Mouse (Mus musculus): ENCODE results near the gene Coa7. TPM values are rescaled to one million over a fixed set of nuclear protein-coding genes. Genes with fewer than 3 reads are reported as not detected.
A peak's percentile ranks its signal among the peaks of the same experiment; 100 is the strongest.
"Not testable (repeated sequence)": the region's sequence is repeated elsewhere in the genome, so short reads cannot be mapped to it uniquely, and the experiment has no call there.

Gene Coa7
- polyA plus RNA-seq, 1 experiment from 2014 or later, result 43.1 TPM

GRCm38 (mm10) chr4:108350819-108351218 is 22.9 kb downstream of the Coa7 start:
- Histone ChIP-seq H3K4me1 (replicated peaks; ENCODE audit: control insufficient read depth, insufficient read depth, low read length) (peaks cover 38% of the 10 kb centered on the region), H3K27me3 (ENCODE audit: control insufficient read depth, insufficient read depth, low read depth, low read length) (no peaks in the 10 kb centered on the region), H3K9ac (ENCODE audit: low read length) (peak overlapping the region; percentile 1; the same call in 1 of the 2 replicates), H3K4me3 (ENCODE audit: low read length) (no peak overlapping the region), H3K4me2 (ENCODE audit: low read depth, low read length) (peak overlapping the region; percentile 11; the same call in 1 of the 2 replicates), H3K27ac (ENCODE audit: low read length) (peak overlapping the region; percentile 64), H3K9me3 (ENCODE audit: control insufficient read depth, low read length) (no peaks in the 10 kb centered on the region), H3K36me3 (ENCODE audit: control insufficient read depth, insufficient read depth, low read length) (no peaks in the 10 kb centered on the region)
- WGBS, result 3% methylated on average over 8 of the region's 8 CpGs
- ATAC-seq (ENCODE audit: low read depth), result peak; percentile 63

GRCm38 (mm10) chr4:108353591-108353990 is 25.7 kb downstream of the Coa7 start:
- H3K9me3 ChIP-seq (ENCODE audit: control insufficient read depth, low read length); H3K4me3 ChIP-seq (ENCODE audit: low read length); H3K27me3 ChIP-seq (ENCODE audit: control insufficient read depth, insufficient read depth, low read depth, low read length); H3K9ac ChIP-seq (ENCODE audit: low read length); H3K36me3 ChIP-seq (ENCODE audit: control insufficient read depth, insufficient read depth, low read length); ATAC-seq (ENCODE audit: low read depth); H3K4me2 ChIP-seq (ENCODE audit: low read depth, low read length); H3K27ac ChIP-seq (ENCODE audit: low read length): not testable (repeated sequence)
- H3K4me1 ChIP-seq (replicated peaks; ENCODE audit: control insufficient read depth, insufficient read depth, low read length), result peaks cover 36% of the 10 kb centered on the region

- H3K27me3 ChIP-seq (ENCODE audit: control insufficient read depth, insufficient read depth, low read depth, low read length), result no peaks in the 10 kb centered on the region
- no peak overlapping the region for H3K4me2 ChIP-seq (ENCODE audit: low read depth, low read length)
- 90% methylated on average over 8 of the region's 8 CpGs for WGBS
- peaks cover 32% of the 10 kb centered on the region for H3K4me1 ChIP-seq (replicated peaks; ENCODE audit: control insufficient read depth, insufficient read depth, low read length)
- H3K9ac ChIP-seq (ENCODE audit: low read length), result no peak overlapping the region
- ATAC-seq (ENCODE audit: low read depth), result no peak
- no peak overlapping the region for H3K27ac ChIP-seq (ENCODE audit: low read length)
- no peaks in the 10 kb centered on the region for H3K36me3 ChIP-seq (ENCODE audit: control insufficient read depth, insufficient read depth, low read length)
- no peak overlapping the region for H3K4me3 ChIP-seq (ENCODE audit: low read length)
- H3K9me3 ChIP-seq (ENCODE audit: control insufficient read depth, low read length), result no peaks in the 10 kb centered on the region
Observed at GRCm38 (mm10) chr4:108357458-108357857, 29.5 kb downstream of the Coa7 start.

- Histone ChIP-seq H3K4me1 (replicated peaks; ENCODE audit: control insufficient read depth, insufficient read depth, low read length) (peaks cover 41% of the 10 kb centered on the region), H3K9me3 (ENCODE audit: control insufficient read depth, low read length) (no peaks in the 10 kb centered on the region), H3K36me3 (ENCODE audit: control insufficient read depth, insufficient read depth, low read length) (no peaks in the 10 kb centered on the region), H3K9ac (ENCODE audit: low read length) (no peak overlapping the region), H3K4me2 (ENCODE audit: low read depth, low read length) (no peak overlapping the region), H3K27me3 (ENCODE audit: control insufficient read depth, insufficient read depth, low read depth, low read length) (no peaks in the 10 kb centered on the region), H3K4me3 (ENCODE audit: low read length) (no peak overlapping the region), H3K27ac (ENCODE audit: low read length) (no peak overlapping the region)
- 49% methylated on average over 4 of the region's 4 CpGs for WGBS
- ATAC-seq (ENCODE audit: low read depth), result no peak
Observed at GRCm38 (mm10) chr4:108358498-108358897, 30.6 kb downstream of the Coa7 start.

GRCm38 (mm10) chr4:108360136-108361055 is 32.5 kb downstream of the Coa7 start:
- peak; percentile 37 for ATAC-seq (ENCODE audit: low read depth)
- Histone ChIP-seq H3K9me3 (ENCODE audit: control insufficient read depth, low read length) (no peaks in the 10 kb centered on the region), H3K9ac (ENCODE audit: low read length) (peak overlapping the region; percentile 46), H3K4me3 (ENCODE audit: low read length) (peak overlapping the region; percentile 42), H3K4me1 (replicated peaks; ENCODE audit: control insufficient read depth, insufficient read depth, low read length) (peaks cover 44% of the 10 kb centered on the region), H3K27me3 (ENCODE audit: control insufficient read depth, insufficient read depth, low read depth, low read length) (no peaks in the 10 kb centered on the region), H3K36me3 (ENCODE audit: control insufficient read depth, insufficient read depth, low read length) (no peaks in the 10 kb centered on the region), H3K4me2 (ENCODE audit: low read depth, low read length) (peak overlapping the region; percentile 50), H3K27ac (ENCODE audit: low read length) (peak overlapping the region; percentile 78)
- WGBS, result 5% methylated on average over 28 of the region's 28 CpGs

- 6% methylated on average over 18 of the region's 18 CpGs for WGBS
Observed at GRCm38 (mm10) chr4:108362321-108363261, 34.7 kb downstream of the Coa7 start.

GRCm38 (mm10) chr4:108363355-108364110 is 35.6 kb downstream of the Coa7 start:
- H3K4me3 ChIP-seq (ENCODE audit: low read length), result no peak overlapping the region
- peak overlapping the region; percentile 35 for H3K4me2 ChIP-seq (ENCODE audit: low read depth, low read length)
- H3K36me3 ChIP-seq (ENCODE audit: control insufficient read depth, insufficient read depth, low read length), result no peaks in the 10 kb centered on the region
- peaks cover 39% of the 10 kb centered on the region for H3K4me1 ChIP-seq (replicated peaks; ENCODE audit: control insufficient read depth, insufficient read depth, low read length)
- peak overlapping the region; percentile 46; the same call in 1 of the 2 replicates for H3K9ac ChIP-seq (ENCODE audit: low read length)
- H3K27me3 ChIP-seq (ENCODE audit: control insufficient read depth, insufficient read depth, low read depth, low read length), result no peaks in the 10 kb centered on the region
- peak overlapping the region; percentile 86 for H3K27ac ChIP-seq (ENCODE audit: low read length)
- peak; percentile 77 for ATAC-seq (ENCODE audit: low read depth)
- 12% methylated on average over 7 of the region's 7 CpGs for WGBS
- H3K9me3 ChIP-seq (ENCODE audit: control insufficient read depth, low read length), result no peaks in the 10 kb centered on the region

More at GRCm38 (mm10) chr4:108362321-108363261, 34.7 kb downstream of the Coa7 start:
- no peaks in the 10 kb centered on the region for H3K36me3 ChIP-seq (ENCODE audit: control insufficient read depth, insufficient read depth, low read length)
- no peaks in the 10 kb centered on the region for H3K27me3 ChIP-seq (ENCODE audit: control insufficient read depth, insufficient read depth, low read depth, low read length)
- no peak overlapping the region for H3K4me3 ChIP-seq (ENCODE audit: low read length)
- peak overlapping the region; percentile 35 for H3K4me2 ChIP-seq (ENCODE audit: low read depth, low read length)
- peaks cover 39% of the 10 kb centered on the region for H3K4me1 ChIP-seq (replicated peaks; ENCODE audit: control insufficient read depth, insufficient read depth, low read length)
- no peaks in the 10 kb centered on the region for H3K9me3 ChIP-seq (ENCODE audit: control insufficient read depth, low read length)
- peak overlapping the region; percentile 46 for H3K9ac ChIP-seq (ENCODE audit: low read length)
- H3K27ac ChIP-seq (ENCODE audit: low read length), result peak overlapping the region; percentile 86
- ATAC-seq (ENCODE audit: low read depth), result peak; percentile 75

GRCm38 (mm10) chr4:108364111-108364476 is 36.2 kb downstream of the Coa7 start:
- 20% methylated on average over 5 of the region's 5 CpGs for WGBS
- no peak for ATAC-seq (ENCODE audit: low read depth)
- no peak overlapping the region for H3K4me2 ChIP-seq (ENCODE audit: low read depth, low read length)
- no peak overlapping the region for H3K4me3 ChIP-seq (ENCODE audit: low read length)
- H3K27ac ChIP-seq (ENCODE audit: low read length), result peak overlapping the region; percentile 80
- no peak overlapping the region for H3K9ac ChIP-seq (ENCODE audit: low read length)
- no peaks in the 10 kb centered on the region for H3K36me3 ChIP-seq (ENCODE audit: control insufficient read depth, insufficient read depth, low read length)
- no peaks in the 10 kb centered on the region for H3K9me3 ChIP-seq (ENCODE audit: control insufficient read depth, low read length)
- no peaks in the 10 kb centered on the region for H3K27me3 ChIP-seq (ENCODE audit: control insufficient read depth, insufficient read depth, low read depth, low read length)
- peaks cover 38% of the 10 kb centered on the region for H3K4me1 ChIP-seq (replicated peaks; ENCODE audit: control insufficient read depth, insufficient read depth, low read length)

Measured in lung, embryonic 16.5 days (tissue).